Mouse (Mus musculus) embryonic stem cell, embryonic (primary cell): ENCODE data around the gene Ccdc60.

ENCODE experiments used
- CTCF ChIA-PET, 4 experiments: fragments of 300-600 bp in 2 of 4; fragments of 350-600 bp in 2 of 4; sonication (Branson Sonifier 250); formaldehyde crosslinking; loops; one replicate each; lab custom pipeline; 2022; ENCODE audit warnings: inconsistent platforms in 2 of 4; lab: Charles Lee
- POLR2A ChIA-PET, 4 experiments: fragments of 300-600 bp in 2 of 4; fragments of 350-600 bp in 2 of 4; sonication (Branson Sonifier 250); formaldehyde crosslinking; loops; one replicate each; lab custom pipeline; 2022; ENCODE audit warnings: antibody characterized with exemption in 4 of 4, inconsistent platforms in 1 of 4; lab: Charles Lee

Ccdc60 gene

DNA sequence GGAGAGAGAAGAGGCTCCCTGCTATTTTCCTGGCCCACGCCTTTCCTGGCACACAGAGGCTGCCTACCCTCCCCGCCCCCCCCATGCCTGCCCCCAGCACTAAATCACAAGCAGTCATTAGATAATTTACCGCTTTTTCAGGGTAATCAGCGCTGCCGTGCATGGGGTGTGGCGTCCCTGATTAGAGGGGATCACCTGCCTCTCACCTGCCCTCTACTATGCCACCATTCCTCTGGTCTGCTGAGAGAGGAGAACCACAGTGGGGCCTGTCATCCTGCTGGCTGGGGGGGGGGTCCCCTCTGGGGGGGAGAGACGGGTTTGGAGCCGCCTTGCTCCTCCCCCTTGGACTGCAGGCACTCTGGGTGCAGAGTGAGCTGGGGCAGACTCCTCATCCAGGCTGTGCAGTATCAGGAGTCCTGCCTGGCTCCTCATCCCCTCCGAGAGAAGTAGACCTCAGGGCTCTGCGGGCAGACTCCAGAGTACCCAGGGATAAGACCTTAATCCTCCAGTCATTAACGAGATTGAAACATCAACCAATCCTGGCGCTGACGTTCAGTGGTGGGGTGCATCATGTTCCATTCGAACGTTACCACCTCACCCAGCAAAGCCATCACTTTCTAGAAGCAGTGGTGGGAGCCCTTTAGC is 3.1 kb downstream of the Ccdc60 start:
- CTCF ChIA-PET = interaction anchor here in 2 of 4 experiments (0.6 to 1.0 kb wide), 2 partner anchors 54 to 1030 kb away, joined by 3 to 5 read pairs; no protein-coding TSS in a partner anchor
- POLR2A ChIA-PET = no interaction called here

DNA sequence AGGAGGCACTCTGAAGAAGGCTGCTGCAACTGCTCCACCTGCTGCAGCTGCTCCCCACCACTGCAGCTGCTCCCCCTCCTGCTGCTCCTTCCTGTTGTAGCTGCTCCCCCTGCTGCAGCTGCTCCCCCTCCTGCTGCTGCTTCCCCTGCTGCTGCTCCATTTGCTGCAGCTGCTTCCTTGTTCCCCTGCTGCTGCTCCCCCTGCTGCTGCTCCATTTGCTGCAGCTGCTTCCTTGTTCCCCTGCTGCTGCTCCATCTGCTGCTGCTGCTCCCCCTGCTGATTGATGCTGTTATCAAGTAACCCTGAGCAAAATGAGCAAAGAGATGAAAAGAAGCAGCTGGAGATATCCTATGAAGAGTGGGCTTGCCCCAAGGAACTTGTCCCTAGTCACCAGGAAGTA is 8.3 kb downstream of the Ccdc60 start:
- ChIA-PET CTCF (interaction anchor here in 2 of 4 experiments (0.7 to 1.5 kb wide), 2 partner anchors 157 to 615 kb away, joined by 3 to 4 read pairs; no protein-coding TSS in a partner anchor), POLR2A (no interaction called here)

DNA sequence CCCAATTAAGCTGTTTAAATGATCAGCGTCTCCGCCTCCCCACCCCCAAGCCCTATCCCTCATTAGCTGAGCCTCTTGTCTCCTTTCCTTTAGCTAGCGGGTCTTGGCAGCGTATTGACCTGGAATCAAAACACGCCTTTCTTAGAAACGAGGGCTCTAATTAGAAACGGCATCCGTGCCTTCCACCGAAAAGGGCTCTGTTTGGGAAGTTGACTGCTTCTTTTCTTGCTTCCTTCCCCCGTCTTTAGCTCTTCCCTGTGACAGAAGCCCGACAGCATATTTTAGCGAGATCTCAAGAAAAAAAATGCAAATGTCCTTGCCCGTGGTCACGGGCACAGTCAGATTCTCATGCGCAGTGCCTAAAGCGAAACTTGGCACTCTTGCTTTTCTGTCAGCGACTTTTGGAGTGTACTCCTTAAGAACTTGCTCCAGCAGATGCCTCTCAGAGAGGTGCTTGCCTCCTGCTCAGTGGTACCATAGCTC is 10.3 kb downstream of the Ccdc60 start:
- CTCF ChIA-PET = interaction anchor here in 3 of 4 experiments (0.5 to 1.5 kb wide), 8 partner anchors 8 to 300 kb away, joined by 3 to 6 read pairs (median 4); no protein-coding TSS in a partner anchor
- POLR2A ChIA-PET = interaction anchor here in 2 of 4 experiments (0.6 to 1.0 kb wide), 3 partner anchors 27 to 167 kb away, joined by 3 to 8 read pairs (median 3); no protein-coding TSS in a partner anchor

DNA sequence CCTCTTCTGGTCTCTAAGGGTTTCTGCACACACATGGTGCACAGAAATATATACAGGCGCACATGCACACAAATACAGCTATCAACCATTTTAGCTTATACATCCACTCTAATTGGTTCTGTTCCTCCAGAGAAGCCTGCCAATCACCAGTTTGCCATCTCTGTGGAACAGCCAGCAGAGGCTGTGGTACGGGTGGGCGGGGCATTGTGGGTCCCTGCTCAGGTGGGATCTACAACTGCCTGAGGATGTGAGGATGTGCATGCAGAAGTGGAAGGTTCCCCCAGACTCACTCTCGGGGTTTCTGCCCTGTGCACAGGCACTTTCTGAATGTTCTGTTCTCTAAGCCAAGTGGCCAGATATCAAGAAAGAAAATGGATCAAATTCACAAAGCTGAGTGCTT is 10.8 kb downstream of the Ccdc60 start:
- POLR2A ChIA-PET = interaction anchor here in 2 of 4 experiments (0.7 to 1.0 kb wide), 2 partner anchors 27 to 148 kb away, joined by 3 read pairs; no protein-coding TSS in a partner anchor
- CTCF ChIA-PET = interaction anchor here in 3 of 4 experiments (0.6 to 1.5 kb wide), 6 partner anchors 12 to 296 kb away, joined by 3 to 6 read pairs (median 4); no protein-coding TSS in a partner anchor

DNA sequence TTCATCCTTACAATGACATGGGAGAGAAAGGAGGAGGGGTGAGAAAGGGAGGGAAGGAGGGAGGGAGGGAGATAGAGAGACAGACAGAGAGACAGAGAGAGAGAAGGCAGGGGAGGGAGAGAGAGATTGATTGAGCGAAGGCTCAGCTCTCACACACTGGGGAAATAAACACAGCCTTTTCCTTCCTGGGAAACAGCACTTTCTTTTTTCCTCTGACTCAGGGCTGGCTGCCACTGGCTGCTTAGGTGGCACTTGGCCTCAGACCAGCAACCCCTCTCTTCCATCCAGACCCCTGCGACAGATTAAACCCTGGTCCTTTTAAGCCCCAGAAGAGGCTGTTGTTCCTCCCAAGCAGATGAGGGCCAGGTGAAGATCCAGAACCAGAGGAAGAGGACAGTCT is 14.0 kb downstream of the Ccdc60 start:
- POLR2A ChIA-PET = interaction anchor here in 1 of 4 experiments (1.2 kb wide), 1 partner anchor 220 kb away, joined by 3 read pairs; no protein-coding TSS in a partner anchor
- CTCF ChIA-PET = interaction anchor here in 1 of 4 experiments (0.5 kb wide), 1 partner anchor 268 kb away, joined by 4 read pairs; no protein-coding TSS in a partner anchor

DNA sequence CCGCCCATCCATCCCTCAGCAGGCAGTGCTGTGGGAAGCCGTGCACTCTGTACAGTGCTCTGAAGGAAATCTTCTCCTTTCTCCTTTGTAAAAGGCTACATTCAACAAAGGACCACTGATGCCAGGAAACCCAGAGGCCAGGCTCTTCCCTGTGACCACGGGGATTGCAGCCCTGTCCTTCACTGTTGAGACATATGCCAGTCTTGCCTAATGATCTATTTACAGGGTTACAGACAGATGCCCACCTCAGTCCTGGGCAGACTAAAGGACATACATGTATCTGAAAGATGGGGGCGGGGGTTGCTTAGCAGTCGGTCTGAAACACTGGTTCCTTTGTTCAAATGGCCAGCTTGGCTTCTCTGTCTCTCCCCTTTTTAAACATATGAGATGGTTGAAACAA is 14.4 kb downstream of the Ccdc60 start:
- POLR2A ChIA-PET = interaction anchor here in 1 of 4 experiments (1.2 kb wide), 1 partner anchor 220 kb away, joined by 3 read pairs; no protein-coding TSS in a partner anchor

DNA sequence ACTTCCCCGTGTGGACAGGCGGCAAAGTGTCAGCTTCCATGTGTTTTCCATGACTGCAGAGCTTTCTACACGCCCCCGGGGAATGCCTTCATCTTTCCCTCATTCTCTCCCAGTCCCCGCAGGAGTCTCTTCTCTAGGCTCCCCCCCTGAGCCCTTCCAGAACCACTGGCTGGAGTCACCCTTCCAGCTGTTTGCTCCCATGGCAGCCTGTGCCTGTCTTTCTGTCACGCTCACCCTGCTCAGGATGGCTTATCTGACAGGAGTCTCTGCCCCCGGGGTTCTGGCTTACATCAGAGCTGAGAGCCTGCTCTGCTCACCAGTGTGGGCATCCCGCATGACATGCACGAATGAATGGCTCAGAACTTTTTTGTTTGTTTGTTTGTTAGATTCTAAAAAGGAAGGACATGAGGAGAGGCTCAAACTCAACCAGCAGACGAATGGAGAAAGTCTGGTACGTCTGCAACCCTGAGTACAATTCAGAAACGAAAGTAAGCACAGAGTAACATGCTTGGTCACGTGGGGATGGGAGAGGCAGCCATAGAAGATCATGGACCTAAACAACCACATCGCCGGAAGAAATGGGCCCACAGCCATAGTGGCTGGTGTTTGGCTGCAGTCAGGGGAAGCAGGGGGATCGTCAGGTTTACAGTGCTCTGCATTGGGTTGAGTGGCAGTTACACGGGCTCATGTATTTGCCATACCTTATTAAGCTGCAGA is 17.1 kb downstream of the Ccdc60 start:
- POLR2A ChIA-PET = no interaction called here
- CTCF ChIA-PET = no interaction called here

More for the DNA sequence above, 14.4 kb downstream of the Ccdc60 start:
- CTCF ChIA-PET = no interaction called here

DNA sequence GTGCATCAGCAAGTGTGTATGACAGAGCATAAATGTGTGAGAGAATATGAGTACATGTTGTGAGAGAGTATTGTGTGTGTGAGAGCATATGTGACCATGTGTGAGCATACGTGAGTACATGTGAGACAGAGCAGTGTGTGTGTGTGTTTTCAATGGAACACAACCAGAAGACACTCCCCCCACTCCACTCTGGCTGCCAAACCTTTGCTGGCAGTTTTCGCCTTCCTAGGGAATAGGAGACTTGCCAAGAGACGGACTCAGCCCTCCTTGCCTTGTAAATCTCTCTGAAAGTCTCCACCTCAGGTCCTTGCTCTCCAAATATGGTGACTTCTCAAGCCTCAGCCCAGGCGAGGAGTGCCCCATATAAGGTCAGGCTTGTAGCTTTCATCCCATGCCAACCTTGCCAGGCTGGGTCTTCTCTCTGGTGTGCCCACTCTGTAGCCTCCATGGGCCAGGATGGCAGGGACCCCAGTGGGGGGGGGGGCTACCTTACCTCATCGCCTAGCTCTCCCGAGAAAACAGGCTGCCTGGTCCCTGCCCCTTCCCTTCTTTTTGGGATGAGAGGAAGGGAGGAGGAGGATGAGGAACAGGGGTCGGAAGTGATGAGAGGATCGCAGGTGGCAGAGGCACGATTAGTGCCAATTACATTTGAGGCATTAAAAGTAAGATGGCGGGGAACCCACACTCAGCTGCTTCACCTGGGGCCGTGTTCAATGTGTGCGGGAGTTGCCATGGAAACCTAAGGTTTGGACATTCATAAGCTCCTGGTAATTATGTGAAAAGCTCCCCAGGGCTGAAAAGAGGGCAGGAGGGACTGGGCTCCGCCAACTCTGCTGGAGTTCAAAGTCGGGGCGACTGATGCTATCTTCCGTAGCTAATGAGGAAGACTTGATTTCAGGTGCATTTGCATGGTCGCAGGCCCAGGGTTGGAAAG is 19.3 kb downstream of the Ccdc60 start:
- ChIA-PET CTCF (interaction anchor here in 1 of 4 experiments (0.8 kb wide), 1 partner anchor 38 kb away, joined by 3 read pairs; no protein-coding TSS in a partner anchor), POLR2A (no interaction called here)

DNA sequence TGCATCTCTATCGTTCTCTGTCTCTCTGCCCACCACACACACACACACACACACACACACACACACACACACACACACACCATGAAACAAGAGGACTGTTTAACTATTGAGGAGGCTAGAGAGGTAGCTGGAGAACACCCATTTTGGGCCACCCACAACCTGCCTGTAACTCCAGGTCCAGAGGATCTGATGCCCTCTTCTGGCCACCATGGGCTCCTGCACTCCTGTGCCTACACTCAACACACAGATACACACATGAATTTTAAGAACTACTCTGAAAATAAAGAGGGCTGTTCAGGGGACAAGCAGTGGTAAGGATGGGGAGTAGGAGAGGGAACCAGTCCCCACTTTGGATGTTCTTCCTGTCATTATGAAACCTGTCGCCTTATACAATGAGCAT is 26.1 kb downstream of the Ccdc60 start:
- ChIA-PET CTCF (interaction anchor here in 2 of 4 experiments (0.5 to 1.0 kb wide), 4 partner anchors 146 to 1483 kb away, joined by 3 to 6 read pairs (median 4); no protein-coding TSS in a partner anchor), POLR2A (interaction anchor here in 2 of 4 experiments (0.6 to 0.7 kb wide), 2 partner anchors 11 to 297 kb away, joined by 3 read pairs; no protein-coding TSS in a partner anchor)

DNA sequence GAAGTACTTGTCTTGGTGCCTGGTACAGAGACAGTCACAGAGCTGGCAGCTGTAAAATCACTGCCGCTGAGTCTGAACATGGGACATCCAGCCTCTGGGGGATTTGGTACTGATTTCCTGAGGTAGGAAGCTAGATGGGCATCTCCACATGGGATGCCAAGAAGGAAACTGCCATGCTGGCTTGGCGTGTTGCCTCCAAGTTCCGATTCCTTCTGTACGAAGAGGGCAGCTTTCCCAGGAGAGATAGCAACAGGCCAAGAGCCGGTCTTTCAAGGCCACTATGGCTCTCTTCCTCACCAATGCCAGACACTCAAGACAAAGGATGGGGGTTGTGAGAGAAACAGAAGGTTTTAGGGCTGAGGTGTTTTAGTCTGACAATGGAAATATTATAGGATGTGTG is 26.8 kb downstream of the Ccdc60 start:
- ChIA-PET POLR2A (interaction anchor here in 1 of 4 experiments (1.1 kb wide), 1 partner anchor 10 kb away, joined by 3 read pairs; no protein-coding TSS in a partner anchor), CTCF (interaction anchor here in 1 of 4 experiments (0.5 to 1.0 kb wide), 5 partner anchors 127 to 1638 kb away, joined by 3 to 5 read pairs (median 3); no protein-coding TSS in a partner anchor)

DNA sequence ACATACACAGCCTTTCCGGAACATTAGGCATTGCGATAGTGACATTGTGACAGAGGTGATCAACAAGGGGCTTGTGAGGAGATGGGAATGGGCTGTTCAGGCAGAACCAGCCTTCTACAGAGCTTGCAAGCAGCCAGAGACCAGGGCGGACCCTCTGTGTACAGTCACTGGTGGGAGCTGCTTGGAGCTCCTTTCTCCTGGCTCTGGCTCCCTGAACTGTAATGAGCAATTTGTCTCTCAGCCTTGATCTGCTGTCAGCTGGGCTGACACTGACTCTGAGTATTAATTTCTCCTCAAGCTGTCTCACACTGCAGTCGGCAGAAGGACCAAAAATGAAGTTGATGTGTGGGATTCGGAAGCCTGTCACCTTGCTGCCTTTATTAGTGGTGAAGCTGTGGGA is 28.4 kb downstream of the Ccdc60 start:
- CTCF ChIA-PET = interaction anchor here in 2 of 4 experiments (0.6 kb wide), 2 partner anchors 583 to 936 kb away, joined by 3 read pairs; no protein-coding TSS in a partner anchor
- POLR2A ChIA-PET = interaction anchor here in 3 of 4 experiments (0.5 to 0.6 kb wide), 3 partner anchors 127 to 456 kb away, joined by 3 to 4 read pairs (median 3); no protein-coding TSS in a partner anchor

DNA sequence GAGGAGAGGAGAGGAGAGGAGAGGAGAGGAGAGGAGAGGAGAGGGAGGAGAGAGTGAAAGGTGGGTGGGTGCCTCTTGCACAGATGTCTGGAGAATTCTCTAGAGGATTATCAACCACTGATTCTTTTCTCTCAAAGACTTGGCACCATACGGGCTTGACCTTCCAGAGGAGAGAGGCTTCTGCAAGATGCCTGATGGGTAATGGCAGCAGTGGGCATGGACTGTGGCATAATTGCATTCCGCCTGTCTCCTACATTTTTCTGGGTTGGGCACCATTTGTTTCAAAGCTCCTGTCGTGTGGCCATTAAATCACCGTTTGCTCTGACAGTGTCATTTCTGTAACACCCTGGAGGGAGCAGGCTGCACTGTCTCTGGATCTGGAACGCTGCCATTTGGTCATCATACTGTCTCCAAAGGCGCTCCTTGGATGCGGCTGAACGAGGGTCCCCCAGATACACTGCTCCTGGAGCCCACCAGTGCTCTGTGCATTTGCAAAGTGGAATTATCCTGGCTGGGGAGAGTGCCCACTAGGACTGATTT is 30.4 kb downstream of the Ccdc60 start:
- ChIA-PET CTCF (no interaction called here), POLR2A (interaction anchor here in 1 of 4 experiments (1.5 kb wide), 1 partner anchor 239 kb away, joined by 3 read pairs; no protein-coding TSS in a partner anchor)

DNA sequence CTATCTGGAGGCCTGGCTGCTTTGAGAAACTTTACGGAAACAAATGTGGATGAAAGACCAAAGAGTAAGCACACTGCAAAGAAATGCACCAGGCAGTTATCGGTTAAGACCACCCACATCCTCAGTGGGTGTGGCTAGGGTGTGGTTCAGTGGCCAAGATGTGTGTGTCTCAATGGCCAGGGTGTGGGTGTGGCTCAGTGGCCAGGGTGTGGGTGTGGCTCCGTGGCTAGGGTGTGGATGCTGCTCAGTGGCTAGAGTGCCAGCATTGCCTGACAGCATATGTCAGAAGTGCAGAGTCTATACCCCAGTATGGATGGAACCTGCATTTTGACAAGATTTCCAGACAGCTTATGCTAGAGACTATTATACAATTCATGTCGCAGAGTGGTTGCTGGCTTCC is 34.9 kb downstream of the Ccdc60 start:
- CTCF ChIA-PET = interaction anchor here in 1 of 4 experiments (0.6 kb wide), 1 partner anchor 9 kb away, joined by 5 read pairs; no protein-coding TSS in a partner anchor
- POLR2A ChIA-PET = interaction anchor here in 1 of 4 experiments (1.1 kb wide), 1 partner anchor 125 kb away, joined by 3 read pairs; no protein-coding TSS in a partner anchor

DNA sequence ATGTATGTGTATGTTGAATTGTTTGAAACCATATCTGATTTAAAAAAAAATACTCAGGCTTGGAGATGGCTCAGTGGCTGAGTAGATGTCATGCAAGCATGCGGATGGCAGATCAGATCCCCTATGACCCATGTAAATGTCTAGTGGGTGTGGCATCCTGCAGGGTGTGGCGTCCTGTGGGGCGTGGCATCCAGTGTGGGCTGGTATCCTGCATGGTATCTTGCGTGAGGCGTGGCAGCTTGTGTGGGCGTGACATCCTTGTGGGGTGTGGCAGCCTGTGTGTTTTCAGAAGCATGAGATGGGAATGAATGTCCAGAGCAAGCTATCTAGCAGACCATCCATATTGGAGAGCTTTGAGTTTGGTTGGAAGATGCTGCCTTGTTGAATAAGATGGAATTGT is 36.6 kb downstream of the Ccdc60 start:
- ChIA-PET POLR2A (interaction anchor here in 1 of 4 experiments (0.7 to 1.1 kb wide), 3 partner anchors 9 to 20 kb away, joined by 3 read pairs; no protein-coding TSS in a partner anchor), CTCF (no interaction called here)

DNA sequence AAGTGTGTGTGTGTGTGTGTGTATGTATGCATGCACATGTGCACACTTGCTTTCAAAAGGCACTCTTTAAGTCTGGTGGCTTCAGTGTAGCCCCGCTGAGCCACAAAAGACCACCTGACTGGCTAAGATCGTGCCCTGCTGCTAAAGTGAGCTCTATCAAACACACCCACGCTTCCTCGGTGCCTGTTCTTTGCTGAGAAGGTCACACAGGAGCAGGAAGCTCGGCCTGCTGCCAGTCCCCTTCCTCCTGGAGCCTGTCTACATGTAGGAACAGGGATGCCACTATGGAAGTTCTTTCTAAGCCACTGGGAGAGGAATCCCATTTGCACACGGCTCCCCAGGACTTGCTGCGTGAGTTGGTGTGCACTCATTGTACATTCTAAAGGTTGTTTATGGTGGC is 42.1 kb downstream of the Ccdc60 start:
- POLR2A ChIA-PET = interaction anchor here in 1 of 4 experiments (0.5 kb wide), 1 partner anchor 615 kb away, joined by 3 read pairs; the partner anchor contains the start of gene Rab35
- CTCF ChIA-PET = interaction anchor here in 1 of 4 experiments (0.6 kb wide), 1 partner anchor 44 kb away, joined by 3 read pairs; no protein-coding TSS in a partner anchor

DNA sequence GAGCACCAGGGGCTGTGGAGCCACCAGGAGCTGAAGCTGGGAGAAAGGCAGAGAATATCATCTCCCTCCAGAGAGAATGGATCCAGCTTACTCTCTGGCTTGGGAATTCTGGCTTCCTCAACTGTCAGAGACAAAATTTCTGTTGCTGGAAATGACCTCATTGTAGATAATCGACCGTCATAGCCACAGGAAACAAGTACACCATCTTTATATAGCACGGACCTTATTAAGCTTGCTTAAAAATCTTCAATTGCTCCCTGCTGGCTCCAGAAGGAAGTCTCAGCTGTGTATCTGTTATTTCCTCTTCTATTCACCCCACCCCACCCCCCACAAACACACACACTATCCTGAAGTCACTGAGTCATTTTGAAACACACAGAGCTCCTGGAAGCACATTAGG is 44.3 kb downstream of the Ccdc60 start:
- ChIA-PET CTCF (interaction anchor here in 3 of 4 experiments (0.6 to 2.4 kb wide), 8 partner anchors 10 to 1061 kb away, joined by 3 to 13 read pairs (median 6); no protein-coding TSS in a partner anchor), POLR2A (interaction anchor here in 2 of 4 experiments (0.6 to 1.2 kb wide), 4 partner anchors 13 to 136 kb away, joined by 3 to 5 read pairs (median 4); no protein-coding TSS in a partner anchor)
